Mouse (Mus musculus) layer of hippocampus, adult 11-12 months (tissue): ENCODE measurements around the gene Psmb11.
A peak's percentile ranks its signal among the peaks of the same experiment; 100 is the strongest.
"Not testable (repeated sequence)": the region's sequence is repeated elsewhere in the genome, so short reads cannot be mapped to it uniquely, and the experiment has no call there.

ENCODE experiments used
- DNase-seq: peaks from one replicate; pipeline ENCODE4 v3.0.0; 2022; ENCODE audit warnings: low spot score

Psmb11 gene

GRCm38 (mm10) chr14:54603038-54603654 is 18.1 kb upstream of the Psmb11 start:
- DNase-seq = peak; percentile 96

GRCm38 (mm10) chr14:54603686-54604085 is 17.5 kb upstream of the Psmb11 start:
- no peak for DNase-seq

- DNase-seq = peak; percentile 64
Measured at GRCm38 (mm10) chr14:54605752-54606321, 15.4 kb upstream of the Psmb11 start, which contains the start of gene 4931414P19Rik. TSS of gene 4931414P19Rik (minus strand) at chr14:54605993.

- DNase-seq = no peak
Measured at GRCm38 (mm10) chr14:54607226-54607625, 14.0 kb upstream of the Psmb11 start.

- no peak for DNase-seq
Measured at GRCm38 (mm10) chr14:54609245-54609644, 12.0 kb upstream of the Psmb11 start.

GRCm38 (mm10) chr14:54609962-54610361 is 11.3 kb upstream of the Psmb11 start:
- DNase-seq = no peak

GRCm38 (mm10) chr14:54610648-54611047 is 10.6 kb upstream of the Psmb11 start:
- peak; percentile 64 for DNase-seq

GRCm38 (mm10) chr14:54614130-54614529 is 7.1 kb upstream of the Psmb11 start:
- DNase-seq = not testable (repeated sequence)

- no peak for DNase-seq
Measured at GRCm38 (mm10) chr14:54616226-54616825, 4.9 kb upstream of the Psmb11 start.

GRCm38 (mm10) chr14:54617152-54617896 is 3.9 kb upstream of the Psmb11 start:
- no peak for DNase-seq

- DNase-seq = peak; percentile 91
Measured at GRCm38 (mm10) chr14:54617897-54618365, 3.3 kb upstream of the Psmb11 start, which contains the start of gene Psmb5. TSS of gene Psmb5 (minus strand) at chr14:54618022.

GRCm38 (mm10) chr14:54623334-54623733 is 2.1 kb downstream of the Psmb11 start:
- DNase-seq = no peak

GRCm38 (mm10) chr14:54624976-54625375 is 3.7 kb downstream of the Psmb11 start:
- no peak for DNase-seq

- no peak for DNase-seq
Measured at GRCm38 (mm10) chr14:54628103-54628502, 6.9 kb downstream of the Psmb11 start.

GRCm38 (mm10) chr14:54629797-54630196 is 8.6 kb downstream of the Psmb11 start:
- DNase-seq = no peak

GRCm38 (mm10) chr14:54630583-54631239 is 9.5 kb downstream of the Psmb11 start:
- no peak for DNase-seq

GRCm38 (mm10) chr14:54631240-54631599 is 10.0 kb downstream of the Psmb11 start:
- DNase-seq = no peak

- DNase-seq = no peak
Measured at GRCm38 (mm10) chr14:54632252-54632651, 11.0 kb downstream of the Psmb11 start.

- DNase-seq = no peak
Measured at GRCm38 (mm10) chr14:54634182-54634581, 12.9 kb downstream of the Psmb11 start.

- DNase-seq = no peak
Measured at GRCm38 (mm10) chr14:54636954-54637353, 15.7 kb downstream of the Psmb11 start.

- DNase-seq = no peak
Measured at GRCm38 (mm10) chr14:54638210-54638609, 17.0 kb downstream of the Psmb11 start.

- DNase-seq = no peak
Measured at GRCm38 (mm10) chr14:54640121-54640520, 18.9 kb downstream of the Psmb11 start.
